Mouse (Mus musculus): Measurements from ENCODE around the gene Hspbap1. TPM values are rescaled to one million over a fixed set of nuclear protein-coding genes. Genes with fewer than 3 reads are reported as not detected.
A peak's percentile ranks its signal among the peaks of the same experiment; 100 is the strongest.

The Hspbap1 gene
- polyA plus RNA-seq, 1 experiment from 2014 or later: 6.9 TPM

GRCm38 (mm10) chr16:35856766-35857165 lies 86.6 kb downstream of the Hspbap1 start:
- Histone ChIP-seq H3K4me3 (no peak overlapping the region), H3K4me1 (replicated peaks) (0 out of 2 replicates have a peak, but pooled peaks cover 9% of the 10 kb centered on the region), H3K36me3 (no peaks in the 10 kb centered on the region), H3K27me3 (no peaks in the 10 kb centered on the region), H3K4me2 (no peak overlapping the region), H3K9me3 (replicated peaks) (no peaks in the 10 kb centered on the region), H3K9ac (no peak overlapping the region), H3K27ac (no peak overlapping the region)
- WGBS: 54% methylated on average over 18 of the region's 18 CpGs
- ATAC-seq (replicated peaks; ENCODE audit: insufficient number of reproducible peaks, insufficient read depth, low FRiP score, low read depth): no peak

GRCm38 (mm10) chr16:35860236-35860635 lies 90.1 kb downstream of the Hspbap1 start:
- H3K36me3 ChIP-seq: no peaks in the 10 kb centered on the region
- no peak overlapping the region for H3K9ac ChIP-seq
- H3K4me3 ChIP-seq: no peak overlapping the region
- H3K9me3 ChIP-seq (replicated peaks): no peaks in the 10 kb centered on the region
- 0 out of 2 replicates have a peak, but pooled peaks cover 9% of the 10 kb centered on the region for H3K4me1 ChIP-seq (replicated peaks)
- WGBS: 53% methylated on average over 16 of the region's 16 CpGs
- ATAC-seq (replicated peaks; ENCODE audit: insufficient number of reproducible peaks, insufficient read depth, low FRiP score, low read depth): no peak
- no peaks in the 10 kb centered on the region for H3K27me3 ChIP-seq
- H3K27ac ChIP-seq: no peak overlapping the region
- H3K4me2 ChIP-seq: no peak overlapping the region

DNA sequence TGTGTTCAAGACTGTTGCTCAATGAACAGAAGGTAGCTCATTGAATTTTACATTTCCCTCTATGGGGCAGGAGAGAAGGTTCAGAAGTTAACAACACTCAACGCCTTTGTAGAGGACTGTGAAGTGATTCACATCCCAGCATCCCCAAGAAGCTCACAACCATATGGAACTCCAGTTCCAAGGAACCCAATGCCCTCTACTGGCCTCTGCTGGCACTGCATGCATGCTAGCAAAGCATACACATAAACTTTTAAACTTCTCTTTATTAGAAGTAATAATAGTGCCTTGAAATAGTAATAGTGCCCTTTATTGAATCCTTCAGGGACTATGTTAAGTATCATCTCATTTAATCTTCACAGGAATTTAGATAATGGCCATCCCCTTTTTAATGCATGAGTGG lies 91.9 kb downstream of the Hspbap1 start:
- no peaks in the 10 kb centered on the region for H3K4me1 ChIP-seq (replicated peaks)
- no peaks in the 10 kb centered on the region for H3K36me3 ChIP-seq
- no peak overlapping the region for H3K4me2 ChIP-seq
- no peak overlapping the region for H3K9ac ChIP-seq
- no peak overlapping the region for H3K4me3 ChIP-seq
- 85% methylated on average over 1 of the region's 1 CpGs for WGBS
- no peaks in the 10 kb centered on the region for H3K27me3 ChIP-seq
- ATAC-seq (replicated peaks; ENCODE audit: insufficient number of reproducible peaks, insufficient read depth, low FRiP score, low read depth): no peak
- H3K9me3 ChIP-seq (replicated peaks): no peaks in the 10 kb centered on the region
- no peak overlapping the region for H3K27ac ChIP-seq

GRCm38 (mm10) chr16:35867726-35868125 lies 97.6 kb downstream of the Hspbap1 start:
- H3K4me3 ChIP-seq: no peak overlapping the region
- 66% methylated on average over 11 of the region's 11 CpGs for WGBS
- H3K27me3 ChIP-seq: 0 out of 2 replicates have a peak, but pooled peaks cover 9% of the 10 kb centered on the region
- H3K36me3 ChIP-seq: no peaks in the 10 kb centered on the region
- no peak for ATAC-seq (replicated peaks; ENCODE audit: insufficient number of reproducible peaks, insufficient read depth, low FRiP score, low read depth)
- no peaks in the 10 kb centered on the region for H3K9me3 ChIP-seq (replicated peaks)
- peaks cover 14% of the 10 kb centered on the region for H3K4me1 ChIP-seq (replicated peaks)
- H3K4me2 ChIP-seq: no peak overlapping the region
- no peak overlapping the region for H3K27ac ChIP-seq
- H3K9ac ChIP-seq: no peak overlapping the region

DNA sequence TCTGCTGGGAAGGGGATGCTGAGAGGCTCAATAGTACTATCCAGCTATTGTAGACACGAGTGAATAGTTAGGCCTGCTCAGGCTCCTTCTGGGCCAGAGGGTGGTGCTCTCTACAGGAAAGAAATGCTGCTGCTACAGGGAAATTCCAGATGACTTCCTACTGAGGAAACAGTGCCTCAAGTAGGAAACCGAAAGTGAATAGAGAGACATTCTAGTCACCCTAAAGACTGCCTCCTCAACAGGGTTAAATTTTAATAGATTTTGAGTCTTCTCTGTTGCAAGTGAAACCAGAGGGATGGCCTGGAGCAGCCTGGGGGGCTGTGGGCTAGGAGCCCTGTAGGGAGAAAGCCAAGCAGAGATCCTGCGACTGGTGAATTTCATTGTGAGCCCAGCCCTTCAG lies 99.0 kb downstream of the Hspbap1 start:
- H3K27ac ChIP-seq: peak overlapping the region; percentile 1; the same call in 1 of the 2 replicates
- no peaks in the 10 kb centered on the region for H3K36me3 ChIP-seq
- no peak for ATAC-seq (replicated peaks; ENCODE audit: insufficient number of reproducible peaks, insufficient read depth, low FRiP score, low read depth)
- WGBS: 40% methylated on average over 3 of the region's 3 CpGs
- H3K9me3 ChIP-seq (replicated peaks): no peaks in the 10 kb centered on the region
- H3K9ac ChIP-seq: no peak overlapping the region
- peak overlapping the region; percentile 30 for H3K4me2 ChIP-seq
- 0 out of 2 replicates have a peak overlapping the region, but pooled peaks have one; percentile 0 for H3K4me3 ChIP-seq
- H3K4me1 ChIP-seq (replicated peaks): peaks cover 14% of the 10 kb centered on the region
- H3K27me3 ChIP-seq: peaks cover 11% of the 10 kb centered on the region; the same call in 1 of the 2 replicates

GRCm38 (mm10) chr16:35869656-35870055 lies 99.5 kb downstream of the Hspbap1 start:
- Histone ChIP-seq H3K9me3 (replicated peaks) (no peaks in the 10 kb centered on the region), H3K27ac (no peak overlapping the region), H3K27me3 (peaks cover 11% of the 10 kb centered on the region; the same call in 1 of the 2 replicates), H3K4me1 (replicated peaks) (peaks cover 14% of the 10 kb centered on the region), H3K9ac (no peak overlapping the region), H3K4me2 (peak overlapping the region; percentile 30), H3K36me3 (no peaks in the 10 kb centered on the region), H3K4me3 (no peak overlapping the region)
- no peak for ATAC-seq (replicated peaks; ENCODE audit: insufficient number of reproducible peaks, insufficient read depth, low FRiP score, low read depth)
- 70% methylated on average over 6 of the region's 6 CpGs for WGBS

GRCm38 (mm10) chr16:35870581-35871047 lies 100.4 kb downstream of the Hspbap1 start:
- Histone ChIP-seq H3K36me3 (no peaks in the 10 kb centered on the region), H3K4me2 (peak overlapping the region; percentile 92), H3K4me1 (replicated peaks) (peaks cover 14% of the 10 kb centered on the region), H3K9me3 (replicated peaks) (no peaks in the 10 kb centered on the region), H3K4me3 (peak overlapping the region; percentile 75), H3K27me3 (peaks cover 11% of the 10 kb centered on the region; the same call in 1 of the 2 replicates), H3K27ac (0 out of 2 replicates have a peak overlapping the region, but pooled peaks have one; percentile 16), H3K9ac (peak overlapping the region; percentile 87)
- no peak for ATAC-seq (replicated peaks; ENCODE audit: insufficient number of reproducible peaks, insufficient read depth, low FRiP score, low read depth)
- 3% methylated on average over 12 of the region's 12 CpGs for WGBS

DNA sequence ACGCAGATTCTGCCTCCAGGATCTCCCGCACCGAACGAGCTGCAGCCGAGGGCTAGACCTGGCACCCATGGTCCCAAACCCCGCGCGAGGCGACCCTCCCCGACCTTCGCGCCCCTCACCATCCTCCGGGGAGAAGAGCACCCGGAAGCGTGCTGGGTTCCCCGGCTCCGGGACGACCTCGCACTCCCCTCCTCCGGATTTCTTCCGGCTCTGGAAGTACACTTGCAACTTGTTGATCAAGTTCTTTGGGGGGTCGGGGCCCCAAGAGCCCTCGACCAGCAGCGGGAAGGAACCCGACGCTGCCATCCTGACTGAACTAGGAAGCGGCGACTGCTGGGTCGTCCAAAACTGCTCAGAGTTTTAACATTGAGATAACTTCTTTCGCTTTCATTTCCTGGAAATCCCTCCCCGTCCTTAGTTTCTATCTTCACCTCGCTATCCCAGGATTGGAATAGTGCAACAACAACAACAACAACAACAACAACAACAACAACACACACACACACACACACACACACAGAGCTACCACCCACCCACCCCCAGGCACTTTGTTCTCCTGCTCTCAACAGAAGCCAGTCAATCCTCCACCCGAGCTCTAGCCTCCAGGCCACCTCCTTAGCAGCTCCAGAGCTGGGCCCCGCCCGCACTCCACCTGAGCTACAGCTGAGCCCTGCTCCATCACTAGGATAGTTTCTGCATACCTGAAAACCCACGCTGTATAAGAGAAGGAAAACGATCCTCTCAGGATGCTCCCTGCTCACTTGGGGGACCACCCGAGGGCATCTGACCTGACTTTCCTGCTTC lies 101.1 kb downstream of the Hspbap1 start, which contains the start of gene Parp14:
Gene Parp14, minus strand, starts transcription at position 497 of the 804 bp plus-strand sequence.
- Histone ChIP-seq H3K4me2 (peak within 1 kb of the TSS; percentile 92), H3K27ac (0 out of 2 replicates have a peak within 1 kb of the TSS, but pooled peaks have one; percentile 16), H3K9me3 (replicated peaks) (no peaks in the 10 kb centered on the region), H3K4me3 (peak within 1 kb of the TSS; percentile 75), H3K36me3 (no peaks in the 10 kb centered on the region), H3K4me1 (replicated peaks) (peaks cover 14% of the 10 kb centered on the region), H3K9ac (peak within 1 kb of the TSS; percentile 87), H3K27me3 (peaks cover 11% of the 10 kb centered on the region; the same call in 1 of the 2 replicates)
- ATAC-seq (replicated peaks; ENCODE audit: insufficient number of reproducible peaks, insufficient read depth, low FRiP score, low read depth): peak; percentile 13
- 2% methylated on average over 38 of the region's 38 CpGs for WGBS

DNA sequence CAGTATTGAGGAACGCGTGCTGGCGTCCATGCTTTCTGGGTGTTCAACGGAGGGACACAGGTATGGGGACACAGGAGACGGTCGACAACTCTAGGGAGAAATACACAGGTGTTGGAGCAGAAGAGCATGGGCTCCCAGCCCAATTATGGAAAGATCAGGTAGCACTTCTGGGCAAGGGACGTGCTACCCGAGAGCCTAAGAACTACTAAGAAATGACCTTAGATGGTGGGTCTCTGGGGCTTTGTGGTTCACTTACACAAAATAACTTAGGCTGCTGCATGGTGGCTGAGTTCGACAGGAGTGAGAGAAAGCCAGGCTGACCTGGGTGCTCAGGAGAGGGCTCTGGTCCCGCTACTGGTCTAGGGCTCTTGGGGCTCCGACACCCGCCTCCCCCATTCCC lies 101.7 kb downstream of the Hspbap1 start:
- H3K9ac ChIP-seq: peak overlapping the region; percentile 87; the same call in 1 of the 2 replicates
- H3K27ac ChIP-seq: no peak overlapping the region
- peaks cover 11% of the 10 kb centered on the region; the same call in 1 of the 2 replicates for H3K27me3 ChIP-seq
- no peaks in the 10 kb centered on the region for H3K36me3 ChIP-seq
- H3K4me1 ChIP-seq (replicated peaks): peaks cover 14% of the 10 kb centered on the region
- H3K4me2 ChIP-seq: peak overlapping the region; percentile 92
- 18% methylated on average over 12 of the region's 12 CpGs for WGBS
- H3K4me3 ChIP-seq: peak overlapping the region; percentile 75
- no peaks in the 10 kb centered on the region for H3K9me3 ChIP-seq (replicated peaks)
- no peak for ATAC-seq (replicated peaks; ENCODE audit: insufficient number of reproducible peaks, insufficient read depth, low FRiP score, low read depth)

DNA sequence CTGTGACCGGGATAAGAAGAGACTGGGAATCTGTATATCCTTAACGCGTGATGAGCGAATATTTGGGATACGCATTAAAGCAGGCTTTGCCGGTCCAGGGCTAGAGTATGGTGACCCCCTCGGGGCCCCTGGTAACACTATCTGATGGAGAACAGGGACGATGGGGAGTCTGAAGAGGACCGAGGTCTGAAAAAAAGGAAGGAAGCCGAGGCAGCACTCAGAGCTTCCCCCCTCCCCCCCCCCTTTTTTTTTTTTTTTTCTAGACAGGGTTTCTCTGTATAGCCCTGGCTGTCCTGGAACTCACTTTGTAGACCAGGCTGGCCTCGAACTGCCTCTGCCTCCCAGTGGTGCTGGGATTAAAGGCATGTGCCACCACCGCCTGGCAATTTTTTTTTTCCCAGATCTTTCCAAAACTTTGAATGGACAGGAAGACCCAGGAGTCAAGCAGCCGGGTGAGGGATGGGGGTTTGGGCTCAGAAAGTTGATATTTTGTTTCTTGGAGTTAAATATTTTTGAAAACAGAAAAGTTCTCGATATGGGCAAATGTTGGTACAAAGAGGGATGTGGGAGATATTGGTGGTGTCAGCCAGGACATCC lies 102.3 kb downstream of the Hspbap1 start:
- Histone ChIP-seq H3K36me3 (no peaks in the 10 kb centered on the region), H3K27me3 (peaks cover 11% of the 10 kb centered on the region; the same call in 1 of the 2 replicates), H3K4me1 (replicated peaks) (peaks cover 14% of the 10 kb centered on the region), H3K4me2 (peak overlapping the region; percentile 92), H3K27ac (no peak overlapping the region), H3K4me3 (peak overlapping the region; percentile 75; the same call in 1 of the 2 replicates), H3K9ac (no peak overlapping the region), H3K9me3 (replicated peaks) (no peaks in the 10 kb centered on the region)
- 28% methylated on average over 14 of the region's 14 CpGs for WGBS
- ATAC-seq (replicated peaks; ENCODE audit: insufficient number of reproducible peaks, insufficient read depth, low FRiP score, low read depth): no peak

- Histone ChIP-seq H3K27ac (no peak overlapping the region), H3K4me2 (no peak overlapping the region), H3K27me3 (peaks cover 11% of the 10 kb centered on the region; the same call in 1 of the 2 replicates), H3K9me3 (replicated peaks) (no peaks in the 10 kb centered on the region), H3K36me3 (no peaks in the 10 kb centered on the region), H3K4me3 (no peak overlapping the region), H3K9ac (no peak overlapping the region), H3K4me1 (replicated peaks) (peaks cover 14% of the 10 kb centered on the region)
- no peak for ATAC-seq (replicated peaks; ENCODE audit: insufficient number of reproducible peaks, insufficient read depth, low FRiP score, low read depth)
- WGBS: 27% methylated on average over 3 of the region's 3 CpGs
Observed at GRCm38 (mm10) chr16:35874416-35874815, 104.2 kb downstream of the Hspbap1 start.

All from heart, embryonic 15.5 days (tissue).